Mouse (Mus musculus) small intestine, adult 2 months (tissue): ENCODE results near the gene Adat3.

Source experiments
- CTCF ChIP-seq: fragments of 200-500 bp; IDR thresholded peaks from 2 replicates; pipeline ENCODE4 v1.5.1; 2012; ENCODE audit warnings: low read depth, mild to moderate bottlenecking, control low read depth, inconsistent platforms, low read length, moderate library complexity, mixed read lengths; ENCODE audit not compliant: insufficient replicate concordance, insufficient read length; ENCODE audit errors: extremely low read depth
- POLR2A ChIP-seq: fragments of 200-500 bp; IDR thresholded peaks from 2 replicates; pipeline ENCODE4 v1.6.1; 2012; ENCODE audit warnings: low read depth, mild to moderate bottlenecking, control low read depth, inconsistent platforms, low read length, moderate library complexity

DNA sequence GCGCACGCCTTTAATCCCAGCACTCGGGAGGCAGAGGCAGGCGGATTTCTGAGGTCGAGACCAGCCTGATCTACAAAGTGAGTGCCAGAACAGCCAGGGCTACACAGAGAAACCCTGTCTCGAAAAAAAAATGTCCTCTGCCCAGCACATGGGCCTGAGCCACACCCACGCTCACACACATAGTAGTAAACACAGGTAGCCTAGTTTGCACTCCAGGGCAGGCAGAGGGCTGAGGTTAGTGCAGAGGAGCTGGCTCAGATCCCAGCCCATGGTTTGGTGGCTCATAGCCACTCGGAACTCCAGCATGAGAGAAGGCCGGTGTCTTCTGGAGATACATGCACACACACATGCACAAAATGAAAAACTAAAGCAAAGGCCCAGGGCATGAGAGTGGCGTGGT, 44.3 kb downstream of the Adat3 start:
- TF ChIP-seq CTCF (no peak), POLR2A (no peak)
